Mouse (Mus musculus): ENCODE measurements around the gene Taar2. TPM values are rescaled to one million over a fixed set of nuclear protein-coding genes. Genes with fewer than 3 reads are reported as not detected.

Gene Taar2
- total RNA-seq, 1 experiment from 2014 or later = not detected

GRCm38 (mm10) chr10:23985546-23985945 lies 47.2 kb downstream of the Taar2 start, which contains the start of gene Taar6:
Gene Taar6 (minus strand): TSS chr10:23985646.
- no peak for DNase-seq

GRCm38 (mm10) chr10:23986419-23986818 lies 48.0 kb downstream of the Taar2 start:
- DNase-seq = no peak

Other genes starting within 250 kb of the Taar2 start
- gene Rps12, start 151.3 kb upstream of the Taar2 start, total RNA-seq (2021) = 408 and 443 TPM in 2 replicates
- 27.7 and 31.4 TPM in 2 replicates for gene Slc18b1, start 141.6 kb upstream of the Taar2 start, total RNA-seq (2021)
- gene Vnn3, start 87.1 kb upstream of the Taar2 start, total RNA-seq (2021) = 53.8 and 82.3 TPM in 2 replicates
- gene Vnn1, start 43.9 kb upstream of the Taar2 start, total RNA-seq (2021) = 48.8 and 69.8 TPM in 2 replicates
- not detected in 2 replicates for gene Taar1, start 18.2 kb upstream of the Taar2 start, total RNA-seq (2021)
- not detected in 2 replicates for gene Taar3, start 11.0 kb downstream of the Taar2 start, total RNA-seq (2021)
- gene Taar4, start 21.9 kb downstream of the Taar2 start, total RNA-seq (2021) = not detected in 2 replicates
- not detected in 2 replicates for gene Taar5, start 32.1 kb downstream of the Taar2 start, total RNA-seq (2021)
- gene Taar6, start 47.1 kb downstream of the Taar2 start, total RNA-seq (2021) = not detected in 2 replicates
- not detected in 2 replicates for gene Taar7a, start 54.9 kb downstream of the Taar2 start, total RNA-seq (2021)
- gene Taar7b, start 61.4 kb downstream of the Taar2 start, total RNA-seq (2021) = not detected in 2 replicates
- not detected in 2 replicates for gene Taar7d, start 88.7 kb downstream of the Taar2 start, total RNA-seq (2021)
- not detected in 2 replicates for gene Taar7e, start 99.0 kb downstream of the Taar2 start, total RNA-seq (2021)
- gene Taar7f, start 110.9 kb downstream of the Taar2 start, total RNA-seq (2021) = not detected in 2 replicates
- not detected in 2 replicates for gene Taar8a, start 137.9 kb downstream of the Taar2 start, total RNA-seq (2021)
- not detected in 2 replicates for gene Taar8b, start 153.7 kb downstream of the Taar2 start, total RNA-seq (2021)
- gene Taar8c, start 163.3 kb downstream of the Taar2 start, total RNA-seq (2021) = not detected in 2 replicates
- not detected in 2 replicates for gene Taar9, start 171.0 kb downstream of the Taar2 start, total RNA-seq (2021)
- gene Stx7, start 210.7 kb downstream of the Taar2 start, total RNA-seq (2021) = 108 and 118 TPM in 2 replicates

Measured in adrenal gland, postnatal 25 days (tissue).